Mouse (Mus musculus) lung, embryonic 15.5 days (tissue): ENCODE data around the gene Olfr24. TPM values are rescaled to one million over a fixed set of nuclear protein-coding genes. Genes with fewer than 3 reads are reported as not detected.
"Not testable (repeated sequence)": the region's sequence is repeated elsewhere in the genome, so short reads cannot be mapped to it uniquely, and the experiment has no call there.

Experiments
- ATAC-seq: fragments of 200-750 bp; cut with Nextera tagmentation; 2 replicates; pipeline ENCODE4 v1.8.0; 2017; ENCODE audit warnings: moderate number of reproducible peaks, borderline replicate concordance; ENCODE audit not compliant: low FRiP score, low TSS enrichment; ENCODE audit errors: extremely low read depth
- H3K27ac ChIP-seq: fragments of 300-500 bp; sonication (generic); 2 replicates; pipeline ENCODE4 v1.5.1; 2015; ENCODE audit warnings: moderate library complexity, mild to moderate bottlenecking, inconsistent platforms
- H3K27me3 ChIP-seq: fragments of 300-500 bp; sonication (generic); 2 replicates; pipeline ENCODE4 v1.6.1; 2015; ENCODE audit warnings: inconsistent platforms
- H3K36me3 ChIP-seq: fragments of 300-500 bp; sonication (generic); 2 replicates; pipeline ENCODE4 v1.6.1; 2015; ENCODE audit warnings: inconsistent platforms
- H3K4me1 ChIP-seq: fragments of 300-500 bp; sonication (generic); 2 replicates; pipeline ENCODE4 v1.6.1; 2015; ENCODE audit warnings: inconsistent platforms
- H3K4me2 ChIP-seq: fragments of 300-500 bp; sonication (generic); 2 replicates; pipeline ENCODE4 v1.6.1; 2015; ENCODE audit warnings: inconsistent platforms, mild to moderate bottlenecking, moderate library complexity
- H3K4me3 ChIP-seq: fragments of 300-500 bp; sonication (generic); 2 replicates; pipeline ENCODE4 v1.5.1; 2015; ENCODE audit warnings: mild to moderate bottlenecking, inconsistent platforms
- H3K9ac ChIP-seq: fragments of 300-500 bp; sonication (generic); 2 replicates; pipeline ENCODE4 v1.6.1; 2015; ENCODE audit warnings: inconsistent platforms
- H3K9me3 ChIP-seq: fragments of 300-500 bp; sonication (generic); 2 replicates; pipeline ENCODE4 v1.6.1; 2016; ENCODE audit warnings: inconsistent platforms
- WGBS: fragments of 180-500 bp; shearing (Covaris S2); methylation state at CpG from one replicate; pipeline ENCODE4 v1.1.7; 2015; 5-methylcytosine and 5-hydroxymethylcytosine counted together
- polyA plus RNA-seq: library from polyadenylated mRNA; unstranded; fragments of >200 nt; fragmentation: Nextera tagmentation; extraction: Ambion mirVana; gene quantifications from 2 replicates; pipeline ENCODE4 v1.2.1, GENCODE M21; 2015

Gene Olfr24
- not detected in 2 replicates for polyA plus RNA-seq

DNA sequence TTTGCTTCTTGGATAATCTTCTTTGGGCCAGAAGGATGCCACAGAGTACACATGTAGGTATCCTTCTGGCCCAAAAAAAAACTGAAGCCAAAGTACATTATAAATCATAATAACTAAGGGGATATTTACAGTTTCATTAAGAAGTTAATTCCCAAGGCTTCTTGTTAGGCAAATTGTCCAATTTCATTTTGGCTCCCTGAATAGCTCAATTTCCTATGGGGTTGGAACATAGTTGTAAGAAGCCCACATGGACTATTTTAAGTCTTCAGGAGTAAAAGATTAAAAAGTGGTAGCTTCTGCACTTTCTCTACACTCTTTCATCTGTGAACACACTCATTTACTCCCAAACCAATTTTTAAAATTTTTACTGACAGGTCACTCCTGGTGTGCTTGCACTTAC lies at the start of gene Olfr24:
Olfr24 (minus strand) TSS at position 101 of the 400 bp plus-strand sequence.
- no peak within 1 kb of the TSS for H3K27ac ChIP-seq
- H3K4me2 ChIP-seq: no peak within 1 kb of the TSS
- no peak for ATAC-seq
- H3K4me3 ChIP-seq: no peak within 1 kb of the TSS
- no peak within 1 kb of the TSS for H3K9ac ChIP-seq
- no peaks in the 10 kb centered on the region for H3K27me3 ChIP-seq
- no peaks in the 10 kb centered on the region for H3K36me3 ChIP-seq
- H3K9me3 ChIP-seq: no peaks in the 10 kb centered on the region
- no peaks in the 10 kb centered on the region for H3K4me1 ChIP-seq

- no peak overlapping the region for H3K4me2 ChIP-seq
- ATAC-seq: no peak
- H3K9ac ChIP-seq: no peak overlapping the region
- no peak overlapping the region for H3K4me3 ChIP-seq
- H3K4me1 ChIP-seq: no peaks in the 10 kb centered on the region
- H3K9me3 ChIP-seq: no peaks in the 10 kb centered on the region
- H3K27ac ChIP-seq: no peak overlapping the region
- no peaks in the 10 kb centered on the region for H3K36me3 ChIP-seq
- 60% methylated on average over 7 of the region's 7 CpGs for WGBS
- no peaks in the 10 kb centered on the region for H3K27me3 ChIP-seq
These were observed 21.5 kb upstream of the Olfr24 start for GRCm38 (mm10) chr9:18785316-18785715.

DNA sequence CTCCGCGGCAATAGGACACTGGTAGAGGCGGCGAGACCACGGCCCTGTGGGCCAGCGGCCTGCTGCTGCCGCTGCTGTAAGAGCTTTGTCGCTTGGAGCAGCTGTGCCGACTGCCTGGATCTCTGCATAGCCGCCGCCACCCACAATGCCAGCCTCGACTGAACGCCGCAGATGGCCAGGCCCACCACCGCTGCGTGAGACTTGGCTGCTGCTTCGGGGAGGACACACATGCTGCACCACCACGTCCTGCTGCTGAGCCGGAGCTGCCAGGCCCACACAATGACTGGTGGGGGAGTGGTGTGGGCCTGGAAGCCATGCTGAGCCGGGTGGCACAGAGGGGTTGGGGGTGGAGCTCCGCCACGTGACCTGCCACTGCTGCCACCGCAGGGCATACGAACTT lies 15.7 kb upstream of the Olfr24 start:
- H3K27me3 ChIP-seq: no peaks in the 10 kb centered on the region
- no peaks in the 10 kb centered on the region for H3K4me1 ChIP-seq
- H3K9me3 ChIP-seq: no peaks in the 10 kb centered on the region
- H3K4me3 ChIP-seq: no peak overlapping the region
- 62% methylated on average over 24 of the region's 24 CpGs for WGBS
- H3K9ac ChIP-seq: no peak overlapping the region
- no peak for ATAC-seq
- no peak overlapping the region for H3K4me2 ChIP-seq
- H3K27ac ChIP-seq: no peak overlapping the region
- H3K36me3 ChIP-seq: no peaks in the 10 kb centered on the region

- H3K9ac ChIP-seq: no peak overlapping the region
- no peak overlapping the region for H3K4me3 ChIP-seq
- ATAC-seq: no peak
- no peak overlapping the region for H3K4me2 ChIP-seq
- H3K9me3 ChIP-seq: no peaks in the 10 kb centered on the region
- no peak overlapping the region for H3K27ac ChIP-seq
- no peaks in the 10 kb centered on the region for H3K27me3 ChIP-seq
- 47% methylated on average over 1 of the region's 1 CpGs for WGBS
- no peaks in the 10 kb centered on the region for H3K4me1 ChIP-seq
- no peaks in the 10 kb centered on the region for H3K36me3 ChIP-seq
These were observed 15.2 kb upstream of the Olfr24 start for GRCm38 (mm10) chr9:18778981-18779380.

DNA sequence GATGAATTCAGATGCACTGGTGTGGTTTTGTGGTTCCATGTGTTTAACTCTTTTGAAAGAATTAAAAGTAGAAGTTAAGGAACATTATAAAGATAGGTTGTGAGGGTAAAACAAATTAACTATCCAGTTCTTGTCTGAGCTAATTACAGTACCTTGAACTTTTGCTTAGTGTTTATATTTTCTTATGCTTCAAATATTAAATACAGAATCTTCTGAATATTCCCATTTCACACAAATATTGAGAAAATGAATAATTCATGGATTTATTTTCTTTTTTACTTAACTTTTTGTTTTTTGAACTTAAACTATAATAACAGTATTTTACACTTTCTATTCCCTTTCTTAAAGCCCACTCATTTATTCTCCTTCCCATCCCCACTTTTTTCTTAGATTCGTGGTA lies 8.2 kb downstream of the Olfr24 start:
- no peaks in the 10 kb centered on the region for H3K36me3 ChIP-seq
- H3K4me3 ChIP-seq: no peak overlapping the region
- H3K27ac ChIP-seq: no peak overlapping the region
- H3K9me3 ChIP-seq: no peaks in the 10 kb centered on the region
- H3K4me2 ChIP-seq: no peak overlapping the region
- no peak for ATAC-seq
- no peak overlapping the region for H3K9ac ChIP-seq
- H3K4me1 ChIP-seq: no peaks in the 10 kb centered on the region
- 44% methylated on average over 1 of the region's 1 CpGs for WGBS
- H3K27me3 ChIP-seq: no peaks in the 10 kb centered on the region

- ATAC-seq: no peak
- H3K27ac ChIP-seq: no peak overlapping the region
- 20% methylated on average over 5 of the region's 5 CpGs for WGBS
- H3K27me3 ChIP-seq: no peaks in the 10 kb centered on the region
- no peak overlapping the region for H3K4me3 ChIP-seq
- H3K36me3 ChIP-seq: no peaks in the 10 kb centered on the region
- H3K9ac ChIP-seq: no peak overlapping the region
- no peak overlapping the region for H3K4me2 ChIP-seq
- H3K4me1 ChIP-seq: no peaks in the 10 kb centered on the region
- H3K9me3 ChIP-seq: no peaks in the 10 kb centered on the region
These were observed 19.2 kb downstream of the Olfr24 start for GRCm38 (mm10) chr9:18744639-18745038.

GRCm38 (mm10) chr9:18734177-18734576 lies 29.6 kb downstream of the Olfr24 start:
- not testable (repeated sequence) for H3K4me3 ChIP-seq, H3K27ac ChIP-seq, H3K36me3 ChIP-seq, H3K4me2 ChIP-seq, H3K4me1 ChIP-seq, ATAC-seq, H3K27me3 ChIP-seq, H3K9me3 ChIP-seq, H3K9ac ChIP-seq
- 67% methylated on average over 2 of the region's 2 CpGs for WGBS

DNA sequence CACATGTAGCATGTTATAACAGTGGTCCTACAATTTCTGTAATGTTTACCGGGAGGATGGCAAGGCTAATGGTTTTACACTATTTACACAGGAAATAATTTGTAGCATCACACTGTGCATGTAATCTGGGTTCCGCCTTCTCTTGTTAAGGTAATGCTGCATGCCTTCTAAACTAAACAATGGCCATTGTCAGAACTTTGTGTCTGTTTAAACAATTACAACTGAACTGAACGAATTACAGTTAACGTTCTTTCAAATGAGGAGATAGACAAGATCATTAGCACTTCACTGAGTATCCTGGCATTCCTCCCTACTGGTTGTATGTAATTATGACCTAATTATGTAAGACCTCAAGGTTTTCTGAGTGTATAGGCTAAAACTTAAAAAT lies 41.1 kb downstream of the Olfr24 start:
- 24% methylated on average over 4 of the region's 4 CpGs for WGBS
- peak; percentile 61; the same call in 1 of the 2 replicates for ATAC-seq
- H3K9ac ChIP-seq: no peak overlapping the region
- peaks cover 4% of the 10 kb centered on the region; the same call in 1 of the 2 replicates for H3K4me1 ChIP-seq
- no peak overlapping the region for H3K27ac ChIP-seq
- H3K4me2 ChIP-seq: no peak overlapping the region
- no peaks in the 10 kb centered on the region for H3K36me3 ChIP-seq
- no peak overlapping the region for H3K4me3 ChIP-seq
- H3K9me3 ChIP-seq: no peaks in the 10 kb centered on the region
- no peaks in the 10 kb centered on the region for H3K27me3 ChIP-seq

DNA sequence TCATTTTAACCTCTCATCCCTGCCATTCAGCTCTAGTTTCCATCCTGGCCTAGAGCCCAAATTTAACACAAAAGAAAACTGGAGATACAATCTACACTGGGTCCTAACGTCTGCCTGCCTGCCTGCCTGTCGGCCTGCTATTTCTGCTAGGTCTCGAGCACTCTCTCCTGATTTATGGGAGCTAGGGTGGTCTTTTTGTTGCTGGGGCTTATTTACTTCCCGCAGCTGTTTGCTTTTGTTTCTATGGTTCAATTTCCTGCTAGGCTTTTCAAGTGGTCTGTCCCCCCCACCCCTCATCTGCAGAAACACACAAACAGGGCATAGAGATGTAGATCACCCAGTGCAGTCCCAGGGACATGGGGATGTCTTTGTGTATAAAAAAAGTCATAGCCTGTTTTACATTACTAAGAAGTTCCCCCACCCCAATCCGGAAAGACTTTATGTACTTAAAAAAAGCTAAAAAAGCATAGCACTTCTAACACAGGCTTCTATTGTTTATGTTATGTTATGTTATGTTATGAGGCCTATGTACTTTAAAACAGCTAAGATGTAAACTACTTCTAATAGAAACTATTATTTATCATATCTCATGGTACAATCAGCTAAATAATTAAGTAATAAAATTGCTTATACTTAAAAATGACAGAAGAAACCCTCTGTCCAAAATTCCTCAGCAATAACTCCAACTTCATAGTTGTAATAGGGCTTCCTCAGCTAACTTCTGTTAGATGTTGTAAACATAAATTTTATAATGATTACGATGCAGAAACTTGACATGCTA lies 41.7 kb downstream of the Olfr24 start:
- peaks cover 4% of the 10 kb centered on the region; the same call in 1 of the 2 replicates for H3K4me1 ChIP-seq
- no peaks in the 10 kb centered on the region for H3K36me3 ChIP-seq
- H3K27ac ChIP-seq: peak overlapping the region; percentile 42; the same call in 1 of the 2 replicates
- 17% methylated on average over 6 of the region's 6 CpGs for WGBS
- no peak overlapping the region for H3K4me2 ChIP-seq
- H3K9ac ChIP-seq: no peak overlapping the region
- no peak overlapping the region for H3K4me3 ChIP-seq
- peak; percentile 87; the same call in 1 of the 2 replicates for ATAC-seq
- H3K9me3 ChIP-seq: no peaks in the 10 kb centered on the region
- no peaks in the 10 kb centered on the region for H3K27me3 ChIP-seq

DNA sequence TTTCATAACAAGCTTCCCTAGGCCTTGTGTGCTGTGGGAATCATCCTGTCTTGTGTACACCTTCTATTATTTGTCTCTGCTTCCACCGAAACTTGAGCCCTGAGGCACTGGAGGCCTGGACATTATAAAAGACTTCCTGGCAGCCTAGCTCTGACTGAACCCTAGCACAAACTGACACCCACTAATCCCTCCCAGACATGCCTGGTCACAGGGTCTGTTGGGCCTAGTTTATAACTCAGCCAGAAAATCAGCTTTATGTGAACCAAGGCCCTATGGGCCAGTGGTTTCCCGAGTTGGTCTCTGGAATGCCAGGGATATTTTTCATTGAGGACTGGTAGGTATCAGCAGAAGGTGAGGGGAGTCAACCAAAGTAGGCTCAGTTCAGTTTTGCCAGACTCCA lies 42.8 kb downstream of the Olfr24 start:
- H3K4me3 ChIP-seq: no peak overlapping the region
- no peak for ATAC-seq
- H3K9ac ChIP-seq: no peak overlapping the region
- H3K36me3 ChIP-seq: no peaks in the 10 kb centered on the region
- H3K27ac ChIP-seq: no peak overlapping the region
- H3K9me3 ChIP-seq: no peaks in the 10 kb centered on the region
- 41% methylated on average over 2 of the region's 2 CpGs for WGBS
- H3K4me1 ChIP-seq: peaks cover 4% of the 10 kb centered on the region; the same call in 1 of the 2 replicates
- no peak overlapping the region for H3K4me2 ChIP-seq
- H3K27me3 ChIP-seq: no peaks in the 10 kb centered on the region

DNA sequence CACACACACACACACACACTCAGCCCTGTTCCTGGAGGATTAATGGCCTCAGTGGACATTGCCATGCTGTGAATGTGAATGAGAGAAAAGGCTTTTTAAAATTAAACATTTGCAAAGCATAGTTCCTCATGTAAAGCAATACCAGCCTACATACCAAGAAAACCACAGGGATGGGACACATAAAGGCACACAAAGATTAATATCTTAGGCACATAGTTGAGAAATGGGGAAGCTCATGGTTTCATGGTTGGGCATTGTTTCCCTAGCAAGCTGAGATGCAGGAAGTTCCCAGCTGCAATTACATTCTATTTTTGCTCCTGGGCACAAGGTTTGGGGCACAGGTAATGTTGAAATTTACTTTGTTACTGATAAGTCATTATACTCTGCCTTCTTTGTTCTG lies 58.2 kb downstream of the Olfr24 start:
- Histone ChIP-seq H3K4me2 (no peak overlapping the region), H3K27me3 (no peaks in the 10 kb centered on the region), H3K4me3 (no peak overlapping the region), H3K9ac (no peak overlapping the region), H3K4me1 (no peaks in the 10 kb centered on the region), H3K9me3 (no peaks in the 10 kb centered on the region), H3K36me3 (no peaks in the 10 kb centered on the region), H3K27ac (no peak overlapping the region)
- ATAC-seq: no peak
